Mouse (Mus musculus) liver, adult 2 months (tissue): ENCODE results near the gene Cdc6. TPM values are rescaled to one million over a fixed set of nuclear protein-coding genes. Genes with fewer than 3 reads are reported as not detected.

Experiments used
- DNase-seq: peaks from one replicate; pipeline ENCODE4 v3.0.0-alpha.2; 2011; ENCODE audit warnings: low read depth, low spot score; ENCODE audit errors: extremely low read depth
- H3K27ac ChIP-seq: fragments of 200-500 bp; replicated peaks from 2 replicates; pipeline ENCODE4 v1.5.1; 2012; ENCODE audit warnings: low read depth, mild to moderate bottlenecking, control low read depth, inconsistent platforms, low read length; ENCODE audit not compliant: insufficient read depth
- H3K27me3 ChIP-seq: fragments of 200-500 bp; 2 replicates; pipeline ENCODE4 v1.6.1; 2012; ENCODE audit warnings: mild to moderate bottlenecking, moderate library complexity, low read length, inconsistent platforms; ENCODE audit not compliant: control insufficient read depth, insufficient read depth
- H3K36me3 ChIP-seq: fragments of 200-500 bp; 2 replicates; pipeline ENCODE4 v1.6.1; 2012; ENCODE audit warnings: low read length, inconsistent platforms; ENCODE audit not compliant: control insufficient read depth, insufficient read depth
- H3K4me1 ChIP-seq: fragments of 200-500 bp; 2 replicates; pipeline ENCODE4 v1.6.1; 2011; ENCODE audit warnings: low read length; ENCODE audit not compliant: control insufficient read depth, insufficient read depth
- H3K4me3 ChIP-seq: fragments of 200-500 bp; 2 replicates; pipeline ENCODE4 v1.5.1; 2011; ENCODE audit warnings: low read depth, mild to moderate bottlenecking, control low read depth, low read length, moderate library complexity; ENCODE audit not compliant: insufficient read depth
- H3K79me2 ChIP-seq: fragments of 200-500 bp; 2 replicates; pipeline ENCODE4 v1.6.1; 2012; ENCODE audit warnings: inconsistent platforms, mild to moderate bottlenecking, low read length, moderate library complexity; ENCODE audit not compliant: control insufficient read depth, insufficient read depth
- H3K9ac ChIP-seq: fragments of 200-500 bp; 2 replicates; pipeline ENCODE4 v1.6.1; 2012; ENCODE audit warnings: low read depth, mild to moderate bottlenecking, control low read depth, inconsistent platforms, low read length
- CTCF ChIP-seq: fragments of 200-500 bp; IDR thresholded peaks from 2 replicates; pipeline ENCODE4 v1.5.1; 2011; ENCODE audit warnings: low read depth, low read length, control low read depth
- POLR2A ChIP-seq: fragments of 200-500 bp; IDR thresholded peaks from 2 replicates; pipeline ENCODE4 v1.6.1; 2011; ENCODE audit warnings: low read length, control low read depth; ENCODE audit not compliant: insufficient read depth; ENCODE audit errors: extremely low read depth
- WGBS: fragments of 180-500 bp; shearing (Covaris S2); methylation state at CpG from one replicate; pipeline ENCODE4 v1.1.7; 2018; 5-methylcytosine and 5-hydroxymethylcytosine counted together
- polyA plus RNA-seq: library from polyadenylated mRNA; depleted of rRNA; stranded (reverse); fragments of >200 nt; gene quantifications from 2 replicates; pipeline ENCODE4 v1.2.3, GENCODE M21; 2012
- total RNA-seq: library from RNA; depleted of rRNA; stranded (reverse); fragments of >200 nt; gene quantifications from 2 replicates; pipeline ENCODE4 v1.2.3, GENCODE M21; 2014

The Cdc6 gene
- total and polyA plus RNA-seq, 2 experiments, result 0.07 to 0.09 TPM

DNA sequence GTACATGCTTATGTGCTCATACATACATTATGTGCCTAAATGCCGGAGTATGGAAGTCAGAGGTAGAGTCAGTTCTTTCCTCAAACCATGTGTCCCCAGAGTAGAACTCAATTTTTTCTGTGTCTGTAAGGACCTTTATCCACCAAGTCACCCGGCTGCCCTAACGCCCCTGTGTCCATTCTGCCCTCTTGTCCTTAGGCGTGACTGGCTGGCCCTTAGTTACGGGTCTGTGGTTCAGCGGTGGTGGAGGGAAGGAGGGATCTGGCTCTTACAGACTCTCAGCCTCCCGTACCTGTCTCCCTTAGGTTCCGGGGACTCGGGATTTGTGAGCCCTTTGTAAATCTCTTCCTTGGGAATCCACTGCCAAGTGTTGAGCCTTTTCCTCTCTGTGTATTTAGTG lies 30.6 kb upstream of the Cdc6 start:
- Histone ChIP-seq H3K27me3 (no peaks in the 10 kb centered on the region), H3K4me3 (no peak overlapping the region), H3K36me3 (no peaks in the 10 kb centered on the region), H3K79me2 (peaks cover 24% of the 10 kb centered on the region; the same call in 1 of the 2 replicates), H3K27ac (no peak overlapping the region), H3K9ac (no peak overlapping the region), H3K4me1 (no peaks in the 10 kb centered on the region)
- 70% methylated on average over 9 of the region's 9 CpGs for WGBS
- peak; percentile 35 for DNase-seq
- TF ChIP-seq CTCF, result no peak
- no peak for TF ChIP-seq POLR2A

DNA sequence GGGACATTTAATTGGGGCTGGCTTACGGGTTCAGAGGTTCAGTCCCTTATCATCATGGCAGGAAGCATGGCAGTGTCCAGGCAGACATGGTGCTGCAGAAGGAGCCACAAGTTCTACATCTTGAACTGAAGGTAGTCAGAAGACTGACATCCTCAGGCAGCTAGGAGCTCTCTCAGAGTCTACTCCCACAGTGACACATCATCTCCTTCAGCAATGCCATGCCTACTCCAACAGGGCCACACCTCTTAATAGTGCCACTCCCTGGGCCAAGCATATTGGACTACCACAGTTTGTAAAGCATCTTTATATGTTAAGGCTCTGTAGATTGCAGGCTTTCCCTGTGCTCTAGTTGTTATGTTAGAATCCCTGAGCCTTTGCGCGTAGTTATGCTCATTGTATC lies 19.9 kb upstream of the Cdc6 start:
- Histone ChIP-seq H3K27ac (no peak overlapping the region), H3K4me1 (no peaks in the 10 kb centered on the region), H3K36me3 (peaks cover 44% of the 10 kb centered on the region), H3K27me3 (no peaks in the 10 kb centered on the region), H3K4me3 (no peak overlapping the region), H3K9ac (no peak overlapping the region), H3K79me2 (no peaks in the 10 kb centered on the region)
- WGBS, result 96% methylated on average over 3 of the region's 3 CpGs
- TF ChIP-seq POLR2A (no peak), CTCF (no peak)
- no peak for DNase-seq

DNA sequence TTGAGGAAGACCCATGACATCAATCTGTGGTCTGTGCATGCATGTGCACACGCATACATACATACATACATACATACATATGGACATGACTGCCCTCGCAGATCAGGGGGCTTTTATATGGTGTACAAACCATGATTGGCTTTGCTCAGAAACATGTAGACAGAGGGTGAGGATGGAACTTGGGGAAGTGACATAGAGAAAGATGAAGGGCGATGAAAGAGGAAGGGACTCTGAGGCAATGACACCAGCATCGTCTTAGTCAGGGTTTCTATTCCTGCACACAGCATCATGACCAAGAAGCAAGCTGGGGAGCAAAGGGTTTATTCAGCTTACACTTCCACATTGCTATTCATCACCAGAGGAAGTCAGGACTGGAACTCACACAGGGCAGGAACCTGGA lies 18.5 kb upstream of the Cdc6 start:
- TF ChIP-seq POLR2A, result no peak
- TF ChIP-seq CTCF, result no peak
- no peak for DNase-seq
- H3K27ac ChIP-seq, result no peak overlapping the region
- H3K27me3 ChIP-seq, result no peaks in the 10 kb centered on the region
- H3K36me3 ChIP-seq, result peaks cover 47% of the 10 kb centered on the region
- no peaks in the 10 kb centered on the region for H3K79me2 ChIP-seq
- 93% methylated on average over 4 of the region's 4 CpGs for WGBS
- no peak overlapping the region for H3K9ac ChIP-seq
- no peak overlapping the region for H3K4me3 ChIP-seq
- H3K4me1 ChIP-seq, result no peaks in the 10 kb centered on the region

DNA sequence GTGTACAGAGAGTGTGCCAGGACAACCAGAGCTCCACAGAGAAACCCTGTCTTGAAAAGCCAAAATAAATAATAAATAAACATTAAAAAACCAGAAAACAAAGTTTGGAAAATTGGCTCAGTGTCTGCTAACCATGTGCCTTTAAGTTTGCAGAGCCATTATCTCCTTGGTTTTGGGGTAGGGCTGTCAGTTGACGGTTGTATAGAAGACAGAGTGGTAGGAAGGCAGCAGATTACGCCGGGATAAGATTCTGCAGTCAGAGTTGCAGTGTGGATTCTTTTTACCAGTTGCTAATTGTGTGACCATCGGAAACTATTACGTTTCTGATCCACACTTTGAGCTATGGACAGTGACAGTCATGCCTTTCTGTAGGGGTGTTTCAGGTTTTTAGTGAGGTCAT lies 17.6 kb upstream of the Cdc6 start:
- no peaks in the 10 kb centered on the region for H3K4me1 ChIP-seq
- no peak for DNase-seq
- H3K4me3 ChIP-seq, result no peak overlapping the region
- no peaks in the 10 kb centered on the region for H3K79me2 ChIP-seq
- TF ChIP-seq CTCF (no peak), POLR2A (no peak)
- peaks cover 42% of the 10 kb centered on the region for H3K36me3 ChIP-seq
- 92% methylated on average over 5 of the region's 5 CpGs for WGBS
- H3K9ac ChIP-seq, result no peak overlapping the region
- H3K27ac ChIP-seq, result no peak overlapping the region
- no peaks in the 10 kb centered on the region for H3K27me3 ChIP-seq

DNA sequence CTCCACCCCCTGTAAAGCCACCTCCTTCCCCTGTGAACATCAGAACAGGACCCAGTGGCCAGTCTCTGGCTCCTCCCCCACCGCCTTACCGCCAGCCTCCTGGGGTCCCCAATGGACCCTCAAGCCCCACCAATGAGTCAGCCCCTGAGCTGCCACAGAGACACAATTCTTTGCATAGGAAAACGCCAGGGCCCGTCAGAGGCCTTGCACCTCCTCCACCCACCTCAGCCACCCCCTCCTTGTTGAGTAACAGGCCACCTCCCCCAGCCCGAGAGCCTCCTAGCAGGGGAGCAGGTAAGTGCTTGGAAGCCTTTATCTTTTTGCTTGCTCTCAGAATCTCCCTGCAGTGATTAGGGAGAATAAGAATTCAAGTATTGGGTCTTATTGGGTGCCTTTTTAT lies 15.2 kb upstream of the Cdc6 start:
- H3K4me1 ChIP-seq, result no peaks in the 10 kb centered on the region
- no peak overlapping the region for H3K27ac ChIP-seq
- no peak for TF ChIP-seq CTCF
- TF ChIP-seq POLR2A, result no peak
- DNase-seq, result no peak
- H3K4me3 ChIP-seq, result no peak overlapping the region
- no peaks in the 10 kb centered on the region for H3K27me3 ChIP-seq
- peaks cover 27% of the 10 kb centered on the region for H3K36me3 ChIP-seq
- WGBS, result 88% methylated on average over 5 of the region's 5 CpGs
- H3K79me2 ChIP-seq, result no peaks in the 10 kb centered on the region
- H3K9ac ChIP-seq, result no peak overlapping the region

DNA sequence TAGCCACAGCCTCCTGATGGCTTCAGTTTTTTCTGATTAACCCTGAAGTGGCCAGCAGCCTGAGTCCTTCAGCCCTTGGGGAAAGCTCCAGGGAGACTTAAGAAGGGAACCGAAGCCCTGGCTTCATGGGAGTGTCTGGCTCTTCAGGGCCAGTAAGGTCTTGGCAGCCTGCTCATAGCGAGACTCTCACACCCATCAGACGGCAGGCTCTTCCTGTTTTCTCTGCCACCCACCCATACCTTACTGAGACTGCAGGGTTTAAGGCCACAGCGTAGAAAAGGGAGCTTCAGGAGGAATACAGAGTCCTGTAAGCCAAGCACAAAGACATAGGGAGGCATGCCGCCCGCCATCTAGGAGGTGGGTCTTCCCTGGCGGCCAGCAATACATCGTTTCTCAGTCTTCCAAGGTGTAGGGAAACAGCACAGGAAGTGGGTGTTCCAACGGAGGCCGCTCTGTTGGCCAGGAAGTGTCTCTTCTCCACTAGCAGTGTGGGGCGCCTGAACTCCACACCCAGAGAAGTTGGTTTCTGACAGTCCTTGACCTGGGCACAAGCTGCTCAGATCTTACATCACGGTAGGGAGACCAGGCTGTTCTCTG lies 7.0 kb upstream of the Cdc6 start:
- H3K4me1 ChIP-seq, result no peaks in the 10 kb centered on the region
- no peak overlapping the region for H3K9ac ChIP-seq
- DNase-seq, result no peak
- peaks cover 13% of the 10 kb centered on the region; the same call in 1 of the 2 replicates for H3K36me3 ChIP-seq
- WGBS, result 83% methylated on average over 12 of the region's 12 CpGs
- no peak overlapping the region for H3K27ac ChIP-seq
- no peaks in the 10 kb centered on the region for H3K79me2 ChIP-seq
- no peak for TF ChIP-seq POLR2A
- TF ChIP-seq CTCF, result no peak
- no peak overlapping the region for H3K4me3 ChIP-seq
- H3K27me3 ChIP-seq, result no peaks in the 10 kb centered on the region
